Mouse (Mus musculus) lung, adult 2 months (tissue): ENCODE results near the gene Mroh2a. TPM values are rescaled to one million over a fixed set of nuclear protein-coding genes. Genes with fewer than 3 reads are reported as not detected.
A peak's percentile ranks its signal among the peaks of the same experiment; 100 is the strongest.

Experiments
- DNase-seq: peaks from one replicate; pipeline ENCODE4 v3.0.0; 2022
- H3K4me1 ChIP-seq: fragments of 200-500 bp; 2 replicates; pipeline ENCODE4 v1.6.1; 2011; ENCODE audit warnings: low read length; ENCODE audit not compliant: control insufficient read depth, insufficient read depth
- H3K4me3 ChIP-seq: fragments of 200-500 bp; replicated peaks from 2 replicates; pipeline ENCODE3; 2011; ENCODE audit warnings: low read depth, mild to moderate bottlenecking, control low read depth, low read length; ENCODE audit errors: extremely low read depth
- CTCF ChIP-seq: fragments of 200-500 bp; IDR thresholded peaks from 2 replicates; pipeline ENCODE4 v1.5.1; 2011; ENCODE audit warnings: mild to moderate bottlenecking, low read length, control low read depth; ENCODE audit not compliant: insufficient read depth
- POLR2A ChIP-seq: fragments of 200-500 bp; IDR thresholded peaks from 2 replicates; pipeline ENCODE4 v1.6.1; 2011; ENCODE audit warnings: low read depth, mild to moderate bottlenecking, control low read depth, low read length, borderline replicate concordance; ENCODE audit errors: extremely low read depth
- WGBS: fragments of 180-500 bp; shearing (Covaris S2); methylation state at CpG from one replicate; pipeline ENCODE4 v1.1.7; 2018; 5-methylcytosine and 5-hydroxymethylcytosine counted together
- polyA plus RNA-seq: library from polyadenylated mRNA; depleted of rRNA; stranded (reverse); fragments of >200 nt; gene quantifications from 2 replicates; pipeline ENCODE4 v1.2.3, GENCODE M21; 2012

Gene Mroh2a
- polyA plus RNA-seq, 1 experiment, result 0.20 TPM

DNA sequence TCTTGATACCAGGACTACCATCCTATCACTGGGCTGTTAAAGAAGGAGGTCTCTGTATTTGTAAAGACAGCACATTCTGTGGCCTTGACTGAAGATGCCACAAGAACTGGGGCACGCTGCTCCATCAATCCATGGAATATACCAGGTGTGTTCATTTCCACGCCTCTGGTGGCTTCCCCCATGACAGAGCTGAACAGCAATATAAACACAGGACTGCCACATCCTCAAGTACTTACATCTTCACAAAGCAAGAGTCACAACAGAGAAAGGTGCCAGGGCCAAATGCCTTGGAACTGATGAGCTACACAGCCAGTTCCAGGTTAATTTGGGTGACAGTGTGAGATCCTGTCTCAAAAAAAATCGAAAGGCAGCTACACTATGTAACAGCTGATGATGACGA, 47.0 kb downstream of the Mroh2a start:
- 79% methylated on average over 4 of the region's 4 CpGs for WGBS
- no peak for TF ChIP-seq CTCF
- TF ChIP-seq POLR2A, result no peak
- H3K4me3 ChIP-seq, result no peak overlapping the region
- DNase-seq, result no peak
- H3K4me1 ChIP-seq, result peaks cover 7% of the 10 kb centered on the region; the same call in 1 of the 2 replicates

DNA sequence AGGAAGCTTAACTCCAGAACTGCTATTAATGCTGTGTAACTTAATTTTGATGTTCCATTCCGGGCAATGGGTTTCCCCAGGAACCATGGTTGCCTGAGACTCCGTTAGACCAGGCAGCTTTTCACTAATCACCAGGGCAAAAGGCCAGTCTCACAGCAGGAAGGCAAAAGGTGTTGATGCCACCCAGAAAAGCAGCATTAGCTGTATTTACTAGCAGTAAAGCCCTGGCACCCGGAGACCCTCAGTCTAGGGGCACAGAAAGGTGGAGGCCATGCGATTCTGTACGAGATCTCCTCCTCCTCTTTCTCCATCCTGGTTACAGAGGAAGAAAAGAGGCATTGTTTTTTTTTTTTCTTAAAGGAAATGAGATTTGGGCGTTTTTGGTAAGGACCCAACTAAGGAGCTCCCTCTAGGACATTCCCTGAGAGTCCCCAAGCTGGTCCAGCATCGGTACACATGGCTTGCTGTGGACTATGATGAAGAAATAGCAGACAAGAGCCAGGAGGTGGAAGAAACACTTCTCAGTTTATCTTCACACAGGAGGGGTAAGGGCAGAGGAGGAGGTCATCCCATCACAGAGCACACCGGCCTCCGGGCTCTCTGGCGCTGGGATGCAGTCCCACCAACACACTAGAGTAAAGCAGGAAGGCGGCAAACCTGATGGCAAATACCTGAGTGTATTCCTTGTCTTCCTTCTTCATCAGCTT, 47.7 kb downstream of the Mroh2a start:
- peak; percentile 7 for DNase-seq
- TF ChIP-seq POLR2A, result no peak
- TF ChIP-seq CTCF, result no peak
- 62% methylated on average over 11 of the region's 11 CpGs for WGBS
- no peak overlapping the region for H3K4me3 ChIP-seq
- H3K4me1 ChIP-seq, result peaks cover 7% of the 10 kb centered on the region; the same call in 1 of the 2 replicates

DNA sequence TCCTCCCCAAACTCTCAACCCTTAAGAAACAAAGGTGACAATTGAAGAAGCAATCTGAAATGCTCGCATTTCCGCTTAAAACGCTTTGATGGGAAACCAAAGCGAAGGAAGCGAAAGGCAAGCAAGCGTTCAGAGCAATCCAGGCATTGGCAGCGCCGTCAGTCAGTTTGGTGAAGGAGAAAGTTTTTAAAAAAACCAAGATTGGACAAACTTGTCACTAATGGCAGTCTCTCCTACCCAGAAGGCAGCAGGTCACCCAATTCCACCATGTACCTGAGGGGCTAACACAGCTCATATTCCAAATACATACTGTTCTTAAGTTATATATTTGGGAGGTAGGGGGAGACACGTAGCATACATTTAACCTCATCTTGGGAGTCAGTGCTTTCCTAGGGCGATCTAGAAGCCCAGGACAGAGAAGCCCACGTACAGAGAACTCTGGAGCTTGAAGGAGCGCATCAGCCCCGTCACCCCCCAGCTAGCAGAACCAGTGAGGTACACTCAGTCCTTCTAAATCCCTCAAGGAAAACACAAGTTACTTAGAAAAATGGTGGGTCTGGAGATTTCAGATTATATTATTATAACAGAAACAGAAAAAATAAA, 48.4 kb downstream of the Mroh2a start:
- 68% methylated on average over 13 of the region's 13 CpGs for WGBS
- peaks cover 7% of the 10 kb centered on the region; the same call in 1 of the 2 replicates for H3K4me1 ChIP-seq
- peak; percentile 4 for DNase-seq
- H3K4me3 ChIP-seq, result no peak overlapping the region
- TF ChIP-seq CTCF, result no peak
- no peak for TF ChIP-seq POLR2A

DNA sequence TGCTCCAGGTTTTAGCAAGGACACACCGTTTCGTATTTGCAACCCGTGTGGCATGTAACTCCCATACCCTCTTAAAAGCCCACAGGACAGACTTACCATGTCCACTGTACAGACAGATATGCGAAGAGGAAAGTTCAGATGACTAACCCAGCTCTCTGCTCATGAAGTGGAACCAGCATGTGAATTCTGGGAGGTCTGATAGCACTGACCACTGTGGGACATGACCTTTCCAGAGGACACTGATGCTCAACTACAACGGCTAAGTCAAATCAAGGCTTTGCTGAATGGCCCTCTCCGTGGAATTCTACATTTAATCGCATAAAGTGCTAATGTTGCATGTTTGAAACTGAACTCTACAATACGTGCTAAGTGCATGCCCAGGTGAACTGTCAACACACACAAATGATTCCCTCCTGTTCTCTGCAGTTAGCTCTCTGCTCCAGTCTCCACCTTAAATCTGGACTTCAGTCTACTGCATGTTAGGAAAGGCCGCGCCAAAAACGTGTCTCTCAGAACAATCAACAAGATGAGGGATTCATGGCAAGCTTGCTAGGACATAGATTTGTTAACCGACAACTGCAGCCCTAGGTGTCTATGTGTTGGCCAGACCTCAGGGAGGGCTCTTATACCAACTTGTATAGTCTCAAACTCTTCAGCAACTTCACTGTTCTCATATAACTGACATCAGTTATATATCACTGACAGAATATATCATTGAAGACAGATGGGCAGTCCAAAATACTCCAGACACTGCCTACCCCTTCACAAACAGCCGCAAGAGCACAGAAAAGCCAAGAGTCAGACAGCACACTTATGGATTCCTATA, 49.1 kb downstream of the Mroh2a start:
- peak; percentile 20 for DNase-seq
- no peak overlapping the region for H3K4me3 ChIP-seq
- WGBS, result 57% methylated on average over 13 of the region's 13 CpGs

DNA sequence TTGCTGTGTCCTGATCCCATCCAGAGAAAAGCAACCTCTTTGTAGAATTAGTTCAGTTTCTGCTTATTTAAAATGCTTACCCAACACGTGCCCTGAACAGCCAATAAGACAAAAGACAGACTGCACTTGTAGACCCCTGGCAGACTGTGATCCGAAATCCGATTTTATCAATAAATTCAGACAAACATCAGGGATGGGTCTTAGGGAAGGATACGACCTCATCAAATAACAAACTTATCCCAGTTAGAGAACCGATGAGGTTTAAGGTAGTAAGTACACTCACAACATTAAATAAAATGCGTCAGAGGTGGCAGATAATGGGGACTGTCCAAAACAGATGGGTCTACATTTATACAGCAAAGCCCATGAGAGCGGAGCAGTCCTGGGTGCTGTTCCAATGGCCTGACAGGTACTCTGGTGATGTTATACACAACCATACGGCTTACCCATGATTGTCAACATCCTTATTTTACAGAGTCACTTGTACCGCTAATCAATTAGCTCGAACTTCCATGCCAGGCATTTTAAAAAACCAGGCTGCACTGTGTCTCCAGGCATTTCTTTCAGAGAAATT, 49.8 kb downstream of the Mroh2a start:
- no peak for TF ChIP-seq POLR2A
- TF ChIP-seq CTCF, result no peak
- Histone ChIP-seq H3K4me1 (peaks cover 7% of the 10 kb centered on the region; the same call in 1 of the 2 replicates), H3K4me3 (peak overlapping the region; percentile 67)
- 11% methylated on average over 10 of the region's 10 CpGs for WGBS
- peak; percentile 60 for DNase-seq

More for the DNA sequence above, 49.1 kb downstream of the Mroh2a start:
- TF ChIP-seq CTCF, result no peak
- TF ChIP-seq POLR2A, result no peak
- H3K4me1 ChIP-seq, result peaks cover 7% of the 10 kb centered on the region; the same call in 1 of the 2 replicates

DNA sequence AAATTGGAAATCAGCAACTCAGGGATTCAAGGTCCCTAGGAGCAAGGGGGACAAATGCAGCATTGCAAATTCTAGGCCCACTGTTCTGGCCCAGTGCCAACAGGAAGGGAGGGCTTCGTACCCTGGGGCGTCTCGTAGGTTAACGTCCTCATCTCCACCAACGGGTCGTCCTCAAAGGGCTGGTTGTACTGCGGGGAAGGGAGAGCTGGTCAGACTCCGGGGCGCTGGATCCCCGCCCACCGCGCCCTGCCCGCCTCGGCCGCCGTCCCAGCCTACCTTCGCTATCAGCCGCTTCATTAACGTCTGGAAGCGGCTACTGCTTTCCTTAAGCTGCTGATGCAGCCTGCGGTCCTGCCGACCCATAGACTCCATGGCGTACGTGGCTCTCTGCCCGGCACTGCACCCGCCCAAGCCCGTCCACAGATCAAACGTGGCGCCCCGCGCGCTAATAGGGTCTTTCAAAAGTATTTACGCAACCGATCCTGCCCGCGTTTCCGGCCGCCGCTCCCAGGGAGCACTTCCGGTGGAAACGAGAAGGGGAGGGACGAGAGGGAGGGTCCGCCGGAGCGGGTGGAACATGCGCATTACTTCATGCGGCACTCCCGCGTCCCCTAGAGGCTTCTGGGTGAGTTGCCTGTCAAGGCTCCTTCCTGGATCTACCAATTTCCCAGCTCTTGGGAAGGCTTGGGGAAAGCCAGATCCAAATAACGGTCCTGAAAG, 50.5 kb downstream of the Mroh2a start, which contains the start of the genes Hjurp and Trpm8:
Gene Hjurp (minus strand): TSS at position 536 of the 720 bp plus-strand sequence.
Gene Trpm8 (plus strand): TSS at position 564 of the 720 bp plus-strand sequence.
- WGBS, result under 1% methylated on average over 50 of the region's 50 CpGs
- H3K4me1 ChIP-seq, result peaks cover 7% of the 10 kb centered on the region; the same call in 1 of the 2 replicates
- TF ChIP-seq POLR2A, result no peak
- no peak for TF ChIP-seq CTCF
- H3K4me3 ChIP-seq, result peak within 1 kb of the TSS; percentile 67
- peak; percentile 100 for DNase-seq

DNA sequence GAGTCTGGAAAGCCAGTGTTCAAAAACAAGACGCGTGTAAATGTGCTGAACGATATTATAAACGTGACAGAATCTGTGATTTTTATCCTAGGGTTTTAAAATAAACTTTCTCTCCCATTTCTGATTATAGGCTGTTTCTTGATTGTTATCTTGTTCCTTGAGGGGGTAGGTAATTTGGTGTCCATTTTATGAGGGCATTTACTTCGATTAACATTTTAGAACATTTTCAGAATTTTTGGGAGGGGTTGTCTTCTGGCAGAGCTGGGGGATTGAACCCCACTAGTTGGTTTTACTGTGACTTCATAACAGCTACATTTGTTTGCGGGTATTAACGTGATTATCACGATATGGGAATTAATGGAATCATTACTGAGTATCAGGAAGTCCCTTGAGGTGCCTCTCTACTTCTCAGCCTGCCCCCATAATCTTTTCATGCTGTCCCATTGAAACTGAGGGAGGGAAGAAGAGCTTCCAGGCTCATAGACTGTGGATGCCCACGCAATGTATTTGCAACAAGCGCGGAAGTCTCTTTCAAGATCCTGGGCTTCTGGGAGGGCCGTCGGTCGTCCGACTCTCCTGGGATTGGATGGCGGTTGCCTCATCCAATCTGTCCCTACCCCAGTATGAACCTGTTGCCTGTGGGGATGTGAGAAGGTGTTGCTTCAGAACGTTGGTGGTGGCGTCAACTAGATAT, 51.2 kb downstream of the Mroh2a start:
- no peak for DNase-seq
- 61% methylated on average over 18 of the region's 18 CpGs for WGBS
- H3K4me1 ChIP-seq, result peaks cover 7% of the 10 kb centered on the region; the same call in 1 of the 2 replicates
- H3K4me3 ChIP-seq, result peak overlapping the region; percentile 67
- TF ChIP-seq CTCF, result no peak
- no peak for TF ChIP-seq POLR2A
